Mouse (Mus musculus) kidney, postnatal 25 days (tissue): ENCODE measurements around the gene Smco1.

Experiments
- DNase-seq, 2 experiments: peaks; one replicate each; pipeline ENCODE4 v3.0.0; 2021; ENCODE audit warnings: mixed read lengths in 2 of 2

Smco1 gene

DNA sequence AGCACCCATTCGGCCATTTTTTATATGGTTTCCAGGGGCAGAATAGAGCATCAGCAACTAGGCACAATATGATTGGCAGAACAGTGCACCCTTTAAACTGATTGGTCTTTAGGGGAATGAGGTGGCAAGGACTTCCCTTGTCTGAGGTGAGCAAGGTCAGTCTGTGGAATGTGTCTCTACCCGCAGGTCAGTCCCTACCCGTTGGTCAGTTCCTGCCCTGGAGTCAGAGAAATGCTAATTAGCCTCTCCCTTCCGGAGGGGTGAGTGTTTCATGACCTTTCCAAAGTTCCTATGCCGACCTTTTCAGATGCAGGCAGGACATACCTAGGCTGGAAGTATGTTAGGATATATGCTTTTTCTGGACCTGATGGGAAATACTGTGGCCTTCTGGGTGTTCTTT lies 41.1 kb downstream of the Smco1 start:
- DNase-seq = peak; percentile 27 to 72

DNA sequence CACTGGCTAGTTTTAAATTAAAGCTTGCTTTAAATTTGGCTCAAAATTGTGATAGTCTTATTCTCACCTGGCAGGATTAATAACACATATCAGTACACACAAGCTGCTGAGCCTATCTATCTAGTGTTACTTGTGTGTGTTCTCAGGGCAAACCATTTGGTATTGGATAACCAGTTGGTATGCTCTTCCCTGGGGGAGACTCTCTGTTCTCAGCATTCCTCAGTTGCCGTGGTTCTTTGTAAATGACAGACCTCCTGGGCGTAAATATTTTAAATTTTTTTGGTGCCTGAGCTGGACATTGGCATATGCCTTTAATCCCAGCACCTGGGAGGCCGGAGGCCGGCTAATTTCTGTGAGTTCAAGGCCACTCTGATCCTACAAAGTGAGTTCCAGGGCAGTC lies 41.6 kb downstream of the Smco1 start:
- no peak for DNase-seq

DNA sequence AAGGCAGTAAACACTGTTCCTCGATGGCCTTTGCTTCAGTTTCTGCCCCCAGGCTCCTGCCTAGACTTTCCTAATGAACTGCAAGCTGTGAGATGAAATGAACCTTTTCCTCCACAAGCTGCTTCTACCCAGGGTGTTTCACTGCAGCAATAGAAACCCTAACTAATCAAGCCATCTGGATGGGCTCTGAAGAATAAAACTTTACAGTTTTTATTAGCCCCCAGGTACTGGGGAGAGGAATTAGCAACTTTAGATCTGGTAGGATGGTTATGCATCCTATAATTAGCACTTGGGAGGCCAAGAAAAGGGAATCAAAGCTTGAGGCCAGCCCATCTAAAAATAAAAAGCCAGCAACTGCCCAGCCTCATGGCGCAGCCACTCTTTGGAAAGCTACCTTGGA lies 45.3 kb downstream of the Smco1 start:
- no peak for DNase-seq

DNA sequence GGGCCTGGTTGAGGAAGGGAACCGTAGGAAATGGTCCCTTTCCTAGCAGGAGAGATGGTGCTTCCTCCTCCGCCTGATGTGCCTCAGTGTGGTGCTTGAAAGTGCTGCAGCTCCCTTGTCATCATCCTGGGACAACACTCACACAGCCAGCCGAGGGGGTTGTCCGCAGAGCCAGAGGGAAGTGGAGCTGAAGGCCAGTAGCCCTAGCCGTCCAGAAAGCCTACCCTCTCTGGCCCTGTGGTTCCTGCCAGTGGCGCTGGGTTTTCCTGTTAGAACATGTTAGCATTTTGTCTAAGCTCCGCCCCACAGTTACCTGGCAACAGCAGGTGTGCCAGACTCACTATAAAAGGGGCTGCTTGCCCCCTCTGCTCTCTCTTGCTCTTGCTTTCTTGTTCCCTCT lies 52.7 kb downstream of the Smco1 start:
- no peak for DNase-seq
